Mouse (Mus musculus) telencephalon, adult 2 months (tissue): ENCODE measurements around the gene Clca4a.
"Not testable (repeated sequence)": the region's sequence is repeated elsewhere in the genome, so short reads cannot be mapped to it uniquely, and the experiment has no call there.

ENCODE experiments used
- DNase-seq: peaks from one replicate; pipeline ENCODE4 v3.0.0-alpha.2; 2011; ENCODE audit warnings: low read depth, low spot score

Gene Clca4a

GRCm38 (mm10) chr3:144974945-144975344, at the start of gene Clca4a:
Gene Clca4a, minus strand, starts transcription at chr3:144975045.
- no peak for DNase-seq

- no peak for DNase-seq
Observed at GRCm38 (mm10) chr3:145017807-145018206, 43.0 kb upstream of the Clca4a start.

- DNase-seq = peak; percentile 2
Observed at GRCm38 (mm10) chr3:145004422-145004821, 29.6 kb upstream of the Clca4a start.

DNA sequence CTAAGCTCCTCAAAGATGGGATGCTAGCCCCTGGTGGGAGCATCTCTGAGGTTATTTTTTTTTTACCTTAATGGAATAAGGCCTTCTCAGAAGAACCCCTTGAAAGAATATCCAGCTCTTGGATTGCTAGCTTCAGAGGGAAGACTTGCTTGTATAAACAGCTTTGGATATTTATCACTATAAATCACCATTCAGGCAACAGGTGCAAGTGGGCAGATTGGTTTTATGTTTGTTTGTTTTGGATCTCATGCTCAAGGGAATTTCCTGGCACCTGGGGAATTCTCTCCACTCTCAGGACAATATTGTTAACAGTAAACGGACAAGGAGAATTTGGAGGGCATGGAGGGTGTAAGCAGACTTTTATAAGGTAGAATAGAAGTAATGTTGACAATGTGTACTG, 26.1 kb upstream of the Clca4a start:
- DNase-seq = no peak

DNA sequence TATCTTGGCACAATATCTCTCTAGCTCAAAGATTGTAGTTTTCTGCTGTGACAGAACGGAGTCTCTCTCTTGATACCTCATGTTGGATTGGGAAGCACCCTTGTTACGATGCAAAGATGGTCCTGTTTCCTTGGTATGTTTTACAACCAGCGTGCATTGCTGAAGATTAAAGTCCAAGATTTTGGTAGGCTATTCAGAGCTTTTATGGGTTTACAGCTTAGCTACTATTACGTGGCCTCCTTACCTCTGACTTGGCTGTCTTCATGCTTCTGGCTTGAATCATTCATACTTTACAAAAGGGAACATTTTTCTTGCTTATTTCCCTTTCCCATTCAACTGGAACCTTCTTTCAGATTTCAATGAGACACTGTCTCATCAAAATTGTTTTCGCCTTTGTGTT, 18.2 kb upstream of the Clca4a start:
- DNase-seq = no peak

- DNase-seq = no peak
Observed at GRCm38 (mm10) chr3:144992618-144993017, 17.8 kb upstream of the Clca4a start.

DNA sequence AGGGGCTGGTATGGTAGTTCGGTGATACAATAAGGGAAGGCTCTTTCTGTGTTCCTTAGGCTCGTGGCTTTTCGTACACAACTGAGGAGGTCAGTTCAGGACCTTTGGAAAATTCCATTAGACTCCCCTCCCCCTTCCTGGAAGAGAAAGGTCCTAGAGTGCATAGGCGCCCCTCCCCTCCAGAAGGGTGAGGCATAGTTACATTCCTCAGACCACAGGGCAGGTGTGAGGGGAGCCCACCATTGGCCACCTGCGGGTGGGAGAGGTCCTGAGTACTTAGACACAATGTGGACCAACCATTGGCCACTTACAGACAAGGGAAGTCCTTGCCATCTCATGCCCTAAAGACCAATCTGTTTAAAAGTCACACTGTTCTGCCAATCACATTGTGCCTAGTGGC, 11.0 kb upstream of the Clca4a start:
- no peak for DNase-seq

- DNase-seq = peak; percentile 15
Observed at GRCm38 (mm10) chr3:144980551-144980950, 5.7 kb upstream of the Clca4a start.

DNA sequence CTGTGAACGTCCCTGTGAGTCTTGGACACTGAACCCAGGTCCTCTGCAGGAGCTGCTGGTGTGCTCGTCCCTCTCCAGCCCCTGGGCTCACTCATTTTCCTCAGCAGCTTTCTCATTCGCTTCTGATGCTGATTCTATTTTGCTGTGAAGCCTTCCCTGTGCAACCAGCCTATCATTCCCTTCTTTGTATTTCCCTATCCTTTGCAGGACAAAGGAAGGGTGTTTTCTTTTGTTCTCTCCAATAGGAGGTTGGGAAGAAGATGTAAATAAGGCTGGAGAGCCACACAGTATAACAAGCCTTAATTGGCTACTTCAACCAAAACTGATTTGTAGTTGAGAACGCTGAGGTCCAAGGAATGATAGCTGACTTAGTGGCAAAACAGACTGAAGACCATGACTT, 2.8 kb upstream of the Clca4a start:
- DNase-seq = no peak

DNA sequence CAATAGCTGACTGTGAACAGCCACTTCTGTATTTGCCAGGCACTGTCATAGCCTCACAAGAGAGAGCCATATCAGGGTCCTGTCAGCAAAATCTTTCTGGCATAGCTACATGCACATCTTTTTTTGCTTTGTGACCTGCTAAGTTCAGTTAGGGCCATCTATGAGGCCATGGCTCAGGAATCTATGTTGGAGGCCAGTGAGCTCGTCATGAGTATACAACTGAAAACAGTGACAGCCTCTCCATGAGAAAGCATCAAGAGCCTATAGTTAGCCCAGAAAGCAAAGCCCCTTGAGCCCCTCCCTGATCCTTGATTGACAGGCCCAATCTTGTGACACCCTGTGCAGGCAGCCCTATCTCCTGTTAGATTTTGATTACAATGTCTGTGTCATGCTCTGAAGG, 1.2 kb upstream of the Clca4a start:
- DNase-seq = no peak

GRCm38 (mm10) chr3:144971553-144972270, 3.1 kb downstream of the Clca4a start:
- DNase-seq = no peak

DNA sequence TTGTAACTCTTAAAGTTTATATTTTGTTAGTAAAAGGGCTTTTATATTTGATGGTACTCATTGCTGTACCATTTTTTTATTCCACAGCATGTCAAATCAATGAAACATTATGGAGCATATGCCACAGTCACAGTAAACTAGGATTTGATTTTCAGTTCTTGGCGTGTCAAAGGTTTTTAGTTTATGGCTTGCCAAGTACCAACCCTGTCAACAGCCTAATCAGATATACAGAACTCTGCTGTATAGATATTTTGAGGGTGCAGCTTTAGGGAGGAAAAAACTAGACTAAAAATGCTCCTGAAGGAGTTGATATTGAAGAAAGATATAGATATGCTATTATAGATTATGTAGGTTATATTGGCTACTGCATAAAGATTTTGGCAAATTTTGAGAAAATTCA, 5.1 kb downstream of the Clca4a start:
- DNase-seq = no peak

- DNase-seq = no peak
Observed at GRCm38 (mm10) chr3:144966074-144966473, 8.8 kb downstream of the Clca4a start.

DNA sequence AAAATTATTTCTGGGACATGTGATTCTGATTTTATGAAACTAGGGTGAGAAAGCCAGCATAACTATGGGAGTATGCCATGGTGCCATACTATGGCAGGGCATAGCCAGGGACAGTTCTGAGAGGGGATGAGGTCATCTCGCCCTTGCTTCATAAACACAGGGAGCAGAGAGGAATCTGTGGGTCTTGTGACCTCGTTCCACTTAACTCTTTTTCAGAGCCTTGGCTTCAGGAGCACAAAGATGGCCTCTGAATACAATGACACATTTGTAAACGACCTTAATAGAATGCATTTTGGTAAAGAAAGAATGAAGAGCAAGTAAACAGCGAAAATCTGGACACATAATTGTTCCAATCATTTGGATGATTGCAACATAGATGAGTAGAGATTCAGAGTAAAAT, 24.0 kb downstream of the Clca4a start:
- DNase-seq = peak; percentile 28

DNA sequence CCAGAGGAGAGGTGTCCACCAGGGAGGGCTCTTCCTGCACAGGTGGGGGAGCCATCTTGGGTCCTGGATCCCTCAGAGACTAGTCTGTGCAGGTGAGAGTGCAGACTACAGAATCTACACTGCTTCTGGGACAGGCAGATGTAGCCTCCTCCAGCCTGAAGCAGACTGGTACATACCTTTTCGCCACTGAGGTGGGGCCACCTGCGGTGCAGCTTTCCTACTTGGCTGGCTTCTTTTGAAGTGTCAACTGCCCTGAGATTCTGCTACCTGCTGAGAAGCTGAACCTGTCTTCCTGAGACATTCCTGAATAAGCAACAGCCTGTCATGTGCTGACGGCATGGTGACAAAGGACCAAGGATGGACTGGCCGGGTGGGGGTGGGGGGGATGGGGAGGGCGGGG, 27.5 kb downstream of the Clca4a start:
- DNase-seq = not testable (repeated sequence)

DNA sequence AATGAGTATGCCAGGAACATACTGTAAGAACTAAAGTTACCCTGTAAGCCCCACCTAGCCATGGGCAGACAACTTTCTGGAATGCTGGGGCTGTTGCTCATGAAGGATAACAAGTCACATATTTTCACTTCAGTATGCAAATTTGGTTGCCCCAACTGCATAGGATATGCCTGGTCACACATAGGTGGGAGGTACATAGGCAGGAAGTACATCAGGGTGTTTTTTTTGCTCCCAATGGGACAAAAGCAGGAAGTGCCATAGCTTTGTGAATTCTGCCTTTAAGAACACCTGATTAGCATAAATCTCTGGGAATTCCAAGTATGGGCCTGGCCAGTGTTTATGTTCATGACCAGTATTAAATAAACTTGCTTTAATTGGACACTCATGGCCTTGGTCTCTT, 41.2 kb downstream of the Clca4a start:
- DNase-seq = not testable (repeated sequence)

DNA sequence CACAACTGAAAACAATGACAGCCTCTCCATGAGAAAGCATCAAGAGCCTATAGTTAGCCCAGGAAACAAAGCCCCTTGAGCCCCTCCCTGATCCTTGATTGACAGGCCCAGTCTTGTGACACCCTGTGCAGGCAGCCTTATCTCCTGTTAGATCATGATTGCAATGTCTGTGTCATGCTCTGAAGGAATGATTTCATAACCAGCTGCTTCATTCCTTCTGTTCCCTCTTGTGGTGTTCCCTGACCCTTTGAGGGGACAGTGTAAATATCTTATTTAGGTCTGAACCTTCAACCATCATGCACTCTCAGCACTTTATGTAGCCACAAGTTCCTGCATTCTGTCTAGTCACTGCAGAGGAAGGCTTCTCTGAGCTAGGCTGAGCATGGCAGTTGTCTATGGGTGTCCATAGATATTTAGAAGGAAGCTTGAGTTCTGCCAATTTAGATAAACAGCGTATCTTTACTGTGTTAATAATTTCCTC, 41.8 kb downstream of the Clca4a start:
- no peak for DNase-seq

GRCm38 (mm10) chr3:144932335-144932734, 42.5 kb downstream of the Clca4a start, which contains the start of gene Clca4b:
Gene Clca4b, minus strand, starts transcription at chr3:144932529.
- DNase-seq = no peak

DNA sequence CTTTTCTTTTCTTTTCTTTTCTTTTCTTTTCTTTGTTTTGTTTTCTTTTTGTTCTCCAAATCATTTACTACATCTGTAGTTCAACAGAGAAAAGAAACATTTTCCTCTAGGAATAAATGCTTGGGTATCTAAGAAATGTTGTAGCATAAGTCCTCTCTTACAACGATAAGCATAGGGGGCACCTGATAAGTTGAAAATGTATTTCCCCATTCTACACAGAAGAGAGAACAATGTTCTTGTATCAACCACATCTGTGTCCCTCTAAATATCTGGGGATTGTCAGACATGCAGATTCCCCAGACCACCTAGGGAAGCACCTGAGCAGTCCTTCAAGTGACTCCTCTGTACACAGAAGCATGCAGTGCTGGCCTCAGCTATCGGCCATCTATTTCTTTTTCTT, 60.8 kb downstream of the Clca4a start:
- no peak for DNase-seq
